Mouse (Mus musculus): ENCODE data around the gene Csf1. TPM values are rescaled to one million over a fixed set of nuclear protein-coding genes. Genes with fewer than 3 reads are reported as not detected.

Csf1 gene
- polyA plus RNA-seq, 1 experiment from 2014 or later: 7.8 TPM

GRCm38 (mm10) chr3:107802185-107802946, 42.1 kb upstream of the Csf1 start:
- ATAC-seq (replicated peaks; ENCODE audit: low FRiP score, low read depth) (no peak), DNase-seq (ENCODE audit: low spot score) (no peak)
- no peak overlapping the region for H3K4me3 ChIP-seq (replicated peaks; ENCODE audit: low read depth, low read length)
- H3K4me1 ChIP-seq (replicated peaks; ENCODE audit: insufficient read depth, low read length): no peaks in the 10 kb centered on the region
- no peak overlapping the region for H3K9ac ChIP-seq (ENCODE audit: low read depth, low read length)
- H3K27ac ChIP-seq: no peak overlapping the region
- WGBS: 79% methylated on average over 8 of the region's 8 CpGs
- TF ChIP-seq CTCF (IDR thresholded peaks at IDR 0.05; ENCODE audit: low read depth): no peak
- no peaks in the 10 kb centered on the region for H3K36me3 ChIP-seq (ENCODE audit: insufficient read depth, low read length)
- no peak overlapping the region for H3K4me2 ChIP-seq (ENCODE audit: low read length)
- H3K27me3 ChIP-seq (ENCODE audit: insufficient read depth, low read length): no peaks in the 10 kb centered on the region
- no peaks in the 10 kb centered on the region for H3K9me3 ChIP-seq (replicated peaks; ENCODE audit: low read length)

- Histone ChIP-seq H3K9ac (ENCODE audit: low read depth, low read length) (no peak overlapping the region), H3K9me3 (replicated peaks; ENCODE audit: low read length) (no peaks in the 10 kb centered on the region), H3K27ac (no peak overlapping the region), H3K36me3 (ENCODE audit: insufficient read depth, low read length) (no peaks in the 10 kb centered on the region), H3K27me3 (ENCODE audit: insufficient read depth, low read length) (no peaks in the 10 kb centered on the region), H3K4me1 (replicated peaks; ENCODE audit: insufficient read depth, low read length) (peaks cover under 1% of the 10 kb centered on the region; the same call in 1 of the 2 replicates), H3K4me3 (replicated peaks; ENCODE audit: low read depth, low read length) (no peak overlapping the region), H3K4me2 (ENCODE audit: low read length) (no peak overlapping the region)
- DNase-seq (ENCODE audit: low spot score) (no peak), ATAC-seq (replicated peaks; ENCODE audit: low FRiP score, low read depth) (no peak)
- TF ChIP-seq CTCF (IDR thresholded peaks at IDR 0.05; ENCODE audit: low read depth): no peak
- 84% methylated on average over 5 of the region's 5 CpGs for WGBS
Observed at GRCm38 (mm10) chr3:107798946-107799345, 38.7 kb upstream of the Csf1 start.

- H3K27me3 ChIP-seq (ENCODE audit: insufficient read depth, low read length): no peaks in the 10 kb centered on the region
- H3K4me2 ChIP-seq (ENCODE audit: low read length): no peak overlapping the region
- ATAC-seq (replicated peaks; ENCODE audit: low FRiP score, low read depth) (no peak), DNase-seq (ENCODE audit: low spot score) (peak; percentile 21)
- no peak overlapping the region for H3K9ac ChIP-seq (ENCODE audit: low read depth, low read length)
- no peaks in the 10 kb centered on the region for H3K9me3 ChIP-seq (replicated peaks; ENCODE audit: low read length)
- H3K36me3 ChIP-seq (ENCODE audit: insufficient read depth, low read length): no peaks in the 10 kb centered on the region
- TF ChIP-seq CTCF (IDR thresholded peaks at IDR 0.05; ENCODE audit: low read depth): no peak
- no peak overlapping the region for H3K4me3 ChIP-seq (replicated peaks; ENCODE audit: low read depth, low read length)
- H3K27ac ChIP-seq: no peak overlapping the region
- peaks cover 11% of the 10 kb centered on the region for H3K4me1 ChIP-seq (replicated peaks; ENCODE audit: insufficient read depth, low read length)
- 63% methylated on average over 8 of the region's 8 CpGs for WGBS
Observed at GRCm38 (mm10) chr3:107796191-107796983, 36.1 kb upstream of the Csf1 start.

GRCm38 (mm10) chr3:107794890-107795289, 34.6 kb upstream of the Csf1 start:
- Histone ChIP-seq H3K9me3 (replicated peaks; ENCODE audit: low read length) (no peaks in the 10 kb centered on the region), H3K4me2 (ENCODE audit: low read length) (no peak overlapping the region), H3K27me3 (ENCODE audit: insufficient read depth, low read length) (no peaks in the 10 kb centered on the region), H3K36me3 (ENCODE audit: insufficient read depth, low read length) (no peaks in the 10 kb centered on the region), H3K4me1 (replicated peaks; ENCODE audit: insufficient read depth, low read length) (peaks cover 11% of the 10 kb centered on the region), H3K9ac (ENCODE audit: low read depth, low read length) (no peak overlapping the region), H3K4me3 (replicated peaks; ENCODE audit: low read depth, low read length) (no peak overlapping the region), H3K27ac (no peak overlapping the region)
- TF ChIP-seq CTCF (IDR thresholded peaks at IDR 0.05; ENCODE audit: low read depth): no peak
- DNase-seq (ENCODE audit: low spot score) (no peak), ATAC-seq (replicated peaks; ENCODE audit: low FRiP score, low read depth) (no peak)
- 94% methylated on average over 3 of the region's 3 CpGs for WGBS

- H3K27ac ChIP-seq: peak overlapping the region; percentile 87
- WGBS: 10% methylated on average over 10 of the region's 10 CpGs
- H3K36me3 ChIP-seq (ENCODE audit: insufficient read depth, low read length): no peaks in the 10 kb centered on the region
- no peaks in the 10 kb centered on the region for H3K9me3 ChIP-seq (replicated peaks; ENCODE audit: low read length)
- H3K9ac ChIP-seq (ENCODE audit: low read depth, low read length): no peak overlapping the region
- H3K4me1 ChIP-seq (replicated peaks; ENCODE audit: insufficient read depth, low read length): peaks cover 11% of the 10 kb centered on the region
- peak overlapping the region; percentile 19; the same call in 1 of the 2 replicates for H3K4me2 ChIP-seq (ENCODE audit: low read length)
- ATAC-seq (replicated peaks; ENCODE audit: low FRiP score, low read depth): peak; percentile 69; the same call in 1 of the 2 replicates
- DNase-seq (ENCODE audit: low spot score): peak; percentile 90
- H3K27me3 ChIP-seq (ENCODE audit: insufficient read depth, low read length): no peaks in the 10 kb centered on the region
- H3K4me3 ChIP-seq (replicated peaks; ENCODE audit: low read depth, low read length): no peak overlapping the region
- no peak for TF ChIP-seq CTCF (IDR thresholded peaks at IDR 0.05; ENCODE audit: low read depth)
Observed at GRCm38 (mm10) chr3:107793300-107794201, 33.3 kb upstream of the Csf1 start.

GRCm38 (mm10) chr3:107792736-107793135, 32.5 kb upstream of the Csf1 start:
- H3K27me3 ChIP-seq (ENCODE audit: insufficient read depth, low read length): no peaks in the 10 kb centered on the region
- H3K4me3 ChIP-seq (replicated peaks; ENCODE audit: low read depth, low read length): no peak overlapping the region
- no peak overlapping the region for H3K4me2 ChIP-seq (ENCODE audit: low read length)
- H3K4me1 ChIP-seq (replicated peaks; ENCODE audit: insufficient read depth, low read length): peaks cover 14% of the 10 kb centered on the region
- no peak overlapping the region for H3K9ac ChIP-seq (ENCODE audit: low read depth, low read length)
- 92% methylated on average over 5 of the region's 5 CpGs for WGBS
- no peaks in the 10 kb centered on the region for H3K36me3 ChIP-seq (ENCODE audit: insufficient read depth, low read length)
- H3K27ac ChIP-seq: peak overlapping the region; percentile 87
- DNase-seq (ENCODE audit: low spot score) (no peak), ATAC-seq (replicated peaks; ENCODE audit: low FRiP score, low read depth) (no peak)
- no peak for TF ChIP-seq CTCF (IDR thresholded peaks at IDR 0.05; ENCODE audit: low read depth)
- H3K9me3 ChIP-seq (replicated peaks; ENCODE audit: low read length): no peaks in the 10 kb centered on the region

Data from kidney, postnatal 0 days (tissue).